Mouse (Mus musculus) limb, embryonic 15.5 days (tissue): Measurements from ENCODE around the gene Samd4b. TPM values are rescaled to one million over a fixed set of nuclear protein-coding genes. Genes with fewer than 3 reads are reported as not detected.

Experiments
- ATAC-seq: fragments of 200-750 bp; cut with Nextera tagmentation; 2 replicates; pipeline ENCODE4 v1.8.0; 2017; ENCODE audit warnings: low read depth, moderate TSS enrichment; ENCODE audit not compliant: insufficient number of reproducible peaks, low FRiP score, low TSS enrichment
- H3K27ac ChIP-seq: fragments of 300-500 bp; sonication (generic); 2 replicates; pipeline ENCODE4 v1.5.1; 2015; ENCODE audit warnings: moderate library complexity, mild to moderate bottlenecking, inconsistent platforms
- H3K27me3 ChIP-seq: fragments of 300-500 bp; sonication (generic); 2 replicates; pipeline ENCODE4 v1.6.1; 2015; ENCODE audit warnings: inconsistent platforms
- H3K36me3 ChIP-seq: fragments of 300-500 bp; sonication (generic); 2 replicates; pipeline ENCODE4 v1.6.1; 2015; ENCODE audit warnings: inconsistent platforms
- H3K4me1 ChIP-seq: fragments of 300-500 bp; sonication (generic); 2 replicates; pipeline ENCODE4 v1.6.1; 2015; ENCODE audit warnings: inconsistent platforms
- H3K4me2 ChIP-seq: fragments of 300-500 bp; sonication (generic); 2 replicates; pipeline ENCODE4 v1.6.1; 2015; ENCODE audit warnings: mild to moderate bottlenecking, inconsistent platforms
- H3K4me3 ChIP-seq: fragments of 300-500 bp; sonication (generic); 2 replicates; pipeline ENCODE4 v1.5.1; 2015; ENCODE audit warnings: mild to moderate bottlenecking, inconsistent platforms
- H3K9ac ChIP-seq: fragments of 300-500 bp; sonication (generic); 2 replicates; pipeline ENCODE4 v1.6.1; 2015; ENCODE audit warnings: inconsistent platforms
- H3K9me3 ChIP-seq: fragments of 300-500 bp; sonication (generic); 2 replicates; pipeline ENCODE4 v1.6.1; 2016; ENCODE audit warnings: inconsistent platforms
- WGBS: fragments of 180-500 bp; shearing (Covaris S2); methylation state at CpG from one replicate; pipeline ENCODE4 v1.1.7; 2015; 5-methylcytosine and 5-hydroxymethylcytosine counted together
- polyA plus RNA-seq: library from polyadenylated mRNA; unstranded; fragments of >200 nt; fragmentation: Nextera tagmentation; extraction: Ambion mirVana; gene quantifications from 2 replicates; pipeline ENCODE4 v1.2.1, GENCODE M21; 2015

The Samd4b gene
- polyA plus RNA-seq, 1 experiment from 2014 or later, result 28.3 TPM

DNA sequence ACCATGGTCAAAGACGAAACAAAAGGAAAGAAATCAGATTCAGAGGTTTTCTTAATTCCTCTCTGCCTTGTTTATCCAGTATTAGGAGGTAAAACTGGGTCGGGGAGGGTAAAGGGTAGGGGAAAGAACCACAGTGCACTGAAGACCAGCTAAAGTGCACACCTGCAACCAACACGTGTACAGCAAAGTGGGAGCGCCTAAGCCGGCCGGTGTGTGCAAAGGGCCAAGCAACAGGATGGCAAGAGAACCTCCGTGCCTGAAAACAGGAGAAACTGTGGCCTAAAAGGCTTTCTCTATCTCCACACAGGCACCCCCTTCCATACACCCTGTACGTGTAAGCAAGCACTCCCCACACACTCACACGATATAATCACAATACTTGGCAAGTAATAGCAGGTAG, 212.7 kb downstream of the Samd4b start:
- H3K9ac ChIP-seq, result no peak overlapping the region
- WGBS, result 91% methylated on average over 9 of the region's 9 CpGs
- ATAC-seq, result no peak
- H3K9me3 ChIP-seq, result no peaks in the 10 kb centered on the region
- no peak overlapping the region for H3K4me3 ChIP-seq
- peaks cover 42% of the 10 kb centered on the region for H3K4me1 ChIP-seq
- H3K4me2 ChIP-seq, result no peak overlapping the region
- peak overlapping the region; percentile 62; the same call in 1 of the 2 replicates for H3K27ac ChIP-seq
- H3K36me3 ChIP-seq, result peaks cover 43% of the 10 kb centered on the region
- no peaks in the 10 kb centered on the region for H3K27me3 ChIP-seq

DNA sequence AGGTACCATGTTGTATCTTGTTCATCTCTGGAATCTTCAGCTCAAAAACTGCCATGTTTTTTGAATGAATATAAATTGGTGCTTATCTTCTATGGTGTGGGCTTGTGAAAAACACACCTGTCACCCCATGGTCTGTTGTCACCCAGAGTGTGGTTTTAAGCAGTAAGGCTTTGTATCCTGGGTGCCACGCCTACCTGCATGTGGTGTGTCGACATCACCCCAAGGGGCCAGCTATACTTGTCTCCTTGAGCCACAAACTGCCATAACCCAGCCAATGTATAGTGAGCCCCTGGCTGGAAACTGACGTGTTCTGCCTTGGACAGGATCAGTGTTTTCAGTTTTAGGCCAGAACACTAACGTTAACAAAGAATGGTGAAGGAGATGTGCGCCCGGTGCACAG, 213.8 kb downstream of the Samd4b start:
- H3K4me3 ChIP-seq, result no peak overlapping the region
- no peak overlapping the region for H3K27ac ChIP-seq
- H3K9me3 ChIP-seq, result no peaks in the 10 kb centered on the region
- peaks cover 52% of the 10 kb centered on the region for H3K4me1 ChIP-seq
- peaks cover 33% of the 10 kb centered on the region for H3K36me3 ChIP-seq
- no peak overlapping the region for H3K4me2 ChIP-seq
- ATAC-seq, result no peak
- H3K9ac ChIP-seq, result no peak overlapping the region
- WGBS, result 73% methylated on average over 6 of the region's 6 CpGs
- no peaks in the 10 kb centered on the region for H3K27me3 ChIP-seq

DNA sequence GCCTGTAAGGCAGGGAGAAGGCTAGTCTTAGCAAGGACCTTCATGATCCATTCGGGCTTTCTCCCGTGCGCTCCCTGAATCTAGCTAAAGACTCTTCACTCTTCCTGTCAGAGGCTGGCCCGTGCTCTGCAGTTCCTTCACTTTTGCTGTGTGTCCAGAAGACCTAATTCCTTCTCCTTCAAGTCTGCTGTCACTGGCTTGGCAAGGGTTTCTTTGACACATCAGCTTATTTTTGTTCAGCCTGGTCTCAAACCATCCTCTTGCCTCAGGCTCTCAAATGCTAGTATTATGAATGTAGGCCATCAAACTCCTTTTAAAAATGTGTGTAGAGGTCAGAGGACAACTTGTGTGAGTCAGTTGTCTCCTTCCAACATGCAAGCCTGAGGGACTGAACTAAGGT, 214.3 kb downstream of the Samd4b start:
- no peak overlapping the region for H3K9ac ChIP-seq
- peaks cover 28% of the 10 kb centered on the region for H3K36me3 ChIP-seq
- 84% methylated on average over 4 of the region's 4 CpGs for WGBS
- peak overlapping the region; percentile 99 for H3K27ac ChIP-seq
- no peak for ATAC-seq
- H3K27me3 ChIP-seq, result no peaks in the 10 kb centered on the region
- H3K4me3 ChIP-seq, result no peak overlapping the region
- H3K9me3 ChIP-seq, result no peaks in the 10 kb centered on the region
- H3K4me2 ChIP-seq, result no peak overlapping the region
- H3K4me1 ChIP-seq, result peaks cover 53% of the 10 kb centered on the region

DNA sequence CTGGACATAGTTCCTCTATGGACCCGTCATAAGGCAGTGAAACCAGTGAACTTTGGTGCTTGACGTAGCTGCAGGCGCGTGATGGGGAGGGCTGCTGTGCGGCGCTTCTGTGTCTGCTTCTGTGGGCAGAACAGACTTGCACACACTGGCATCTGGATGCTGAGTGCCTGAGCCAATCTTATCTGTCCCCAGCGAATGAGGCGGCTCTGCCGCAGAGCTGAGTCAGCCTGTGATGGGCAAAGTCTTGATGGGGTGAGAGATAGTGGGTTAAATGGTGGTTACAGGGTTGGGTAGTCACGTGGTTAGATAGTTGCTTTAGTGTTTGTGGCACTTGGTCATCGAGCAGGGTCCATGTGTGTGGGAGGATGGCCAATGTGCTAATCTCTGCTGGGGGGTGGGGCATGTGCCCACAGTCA, 215.0 kb downstream of the Samd4b start:
- H3K27me3 ChIP-seq, result no peaks in the 10 kb centered on the region
- H3K36me3 ChIP-seq, result peaks cover 22% of the 10 kb centered on the region
- peaks cover 58% of the 10 kb centered on the region for H3K4me1 ChIP-seq
- H3K9ac ChIP-seq, result no peak overlapping the region
- WGBS, result 64% methylated on average over 11 of the region's 11 CpGs
- no peaks in the 10 kb centered on the region for H3K9me3 ChIP-seq
- H3K4me3 ChIP-seq, result no peak overlapping the region
- peak overlapping the region; percentile 66; the same call in 1 of the 2 replicates for H3K4me2 ChIP-seq
- no peak for ATAC-seq
- peak overlapping the region; percentile 99 for H3K27ac ChIP-seq

DNA sequence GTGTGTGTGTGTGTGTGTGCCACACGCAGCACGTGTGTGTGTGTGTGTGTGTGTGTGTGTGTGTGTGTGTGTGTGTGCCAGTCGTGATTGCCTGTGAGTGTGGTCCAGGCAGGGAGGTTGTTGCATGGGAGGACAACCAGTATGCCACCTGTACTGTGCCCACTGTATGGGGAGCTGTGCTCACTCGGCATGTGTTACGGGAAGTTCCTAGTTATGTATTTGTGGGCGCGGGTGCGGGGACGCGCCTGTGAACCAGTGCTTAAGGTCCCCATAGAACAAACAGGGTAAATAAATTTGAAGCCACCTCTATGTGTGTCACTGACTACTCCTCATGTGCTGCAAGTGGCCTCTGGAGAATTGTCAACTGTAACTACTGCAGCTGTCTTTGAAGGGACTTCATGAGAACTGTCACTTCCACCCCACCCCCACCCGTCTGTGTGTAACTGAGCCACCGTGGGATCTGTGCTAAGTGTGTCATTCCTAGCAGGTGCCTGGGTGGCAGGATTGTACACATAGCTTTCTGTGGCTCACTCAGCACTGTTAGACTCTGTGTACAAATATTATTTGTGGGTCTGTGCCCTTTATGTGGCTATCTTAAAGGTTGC, 215.5 kb downstream of the Samd4b start:
- peaks cover 63% of the 10 kb centered on the region for H3K4me1 ChIP-seq
- no peak for ATAC-seq
- no peaks in the 10 kb centered on the region for H3K9me3 ChIP-seq
- peak overlapping the region; percentile 99 for H3K27ac ChIP-seq
- H3K4me3 ChIP-seq, result peak overlapping the region; percentile 36
- no peaks in the 10 kb centered on the region for H3K27me3 ChIP-seq
- peak overlapping the region; percentile 66 for H3K4me2 ChIP-seq
- peaks cover 22% of the 10 kb centered on the region for H3K36me3 ChIP-seq
- 41% methylated on average over 9 of the region's 12 CpGs for WGBS
- 0 out of 2 replicates have a peak overlapping the region, but pooled peaks have one; percentile 7 for H3K9ac ChIP-seq

DNA sequence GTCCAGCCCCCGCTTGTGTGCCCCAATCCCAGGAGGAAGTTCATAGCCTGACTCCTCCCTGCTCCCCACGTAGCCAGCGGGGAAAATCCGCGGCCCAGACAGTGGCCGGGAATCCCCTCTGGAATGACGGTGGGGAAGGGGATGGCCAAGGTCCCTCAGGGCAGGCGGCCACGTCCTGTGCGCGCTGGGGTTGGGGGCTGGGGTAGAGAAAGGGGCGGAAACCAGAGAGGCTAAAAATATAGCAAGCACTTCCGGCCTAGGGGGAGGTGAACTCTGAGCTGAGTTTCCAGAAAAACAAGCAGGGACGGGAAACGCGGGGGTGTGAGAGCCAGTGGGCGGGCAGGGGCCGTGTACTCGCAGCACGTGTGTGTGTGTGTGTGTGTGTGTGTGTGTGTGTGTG, 216.0 kb downstream of the Samd4b start:
- Histone ChIP-seq H3K36me3 (peaks cover 20% of the 10 kb centered on the region), H3K27me3 (no peaks in the 10 kb centered on the region)

DNA sequence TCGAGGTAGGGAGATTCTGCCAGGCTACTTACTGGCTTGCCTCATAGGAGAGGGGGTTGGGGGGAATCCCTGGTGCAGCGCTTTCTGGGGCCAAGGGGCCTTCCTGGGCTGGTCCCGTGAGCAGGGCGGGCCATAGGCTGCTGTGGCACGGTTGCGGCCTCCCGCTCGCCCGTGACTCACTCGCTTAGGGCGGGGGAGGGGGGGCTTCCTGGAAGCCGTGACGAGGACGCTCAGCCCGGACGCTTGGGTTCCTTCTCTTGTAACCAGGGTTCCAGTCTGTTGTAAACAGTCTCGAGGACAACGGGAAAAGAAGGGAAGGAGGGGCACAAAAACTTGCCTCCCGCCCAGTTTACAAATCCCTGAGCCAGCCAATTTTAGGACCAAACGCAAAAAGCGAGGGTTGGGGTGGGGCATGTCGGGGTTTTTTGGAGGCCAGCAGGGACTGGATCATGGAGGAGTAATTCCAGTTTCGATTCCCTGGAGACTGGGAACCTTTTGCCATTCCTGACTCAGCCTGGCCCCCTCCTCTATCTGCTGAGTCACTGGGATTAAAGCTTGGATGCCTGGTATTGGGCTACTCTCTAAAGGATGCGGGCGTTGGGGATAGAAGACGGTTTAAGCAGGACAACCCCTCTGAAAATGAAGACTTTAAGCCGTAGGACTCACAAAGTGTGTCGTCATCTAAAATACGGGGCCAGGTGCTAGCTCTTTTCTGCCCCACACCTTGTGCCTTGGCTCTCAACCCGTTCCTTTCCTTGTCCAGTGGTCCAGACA, 216.7 kb downstream of the Samd4b start:
- peaks cover 71% of the 10 kb centered on the region for H3K4me1 ChIP-seq
- no peaks in the 10 kb centered on the region for H3K9me3 ChIP-seq
- peak overlapping the region; percentile 99 for H3K27ac ChIP-seq
- ATAC-seq, result peak; percentile 52
- peak overlapping the region; percentile 66 for H3K4me2 ChIP-seq
- peaks cover 18% of the 10 kb centered on the region for H3K36me3 ChIP-seq
- H3K27me3 ChIP-seq, result no peaks in the 10 kb centered on the region
- 2% methylated on average over 30 of the region's 30 CpGs for WGBS
- peak overlapping the region; percentile 37 for H3K9ac ChIP-seq
- H3K4me3 ChIP-seq, result peak overlapping the region; percentile 36

More for the DNA sequence above, 216.0 kb downstream of the Samd4b start:
- peak; percentile 49; the same call in 1 of the 2 replicates for ATAC-seq
- peak overlapping the region; percentile 99 for H3K27ac ChIP-seq
- peak overlapping the region; percentile 66 for H3K4me2 ChIP-seq
- no peaks in the 10 kb centered on the region for H3K9me3 ChIP-seq
- 1% methylated on average over 20 of the region's 20 CpGs for WGBS
- peak overlapping the region; percentile 37 for H3K9ac ChIP-seq
- H3K4me1 ChIP-seq, result peaks cover 68% of the 10 kb centered on the region
- H3K4me3 ChIP-seq, result peak overlapping the region; percentile 36

DNA sequence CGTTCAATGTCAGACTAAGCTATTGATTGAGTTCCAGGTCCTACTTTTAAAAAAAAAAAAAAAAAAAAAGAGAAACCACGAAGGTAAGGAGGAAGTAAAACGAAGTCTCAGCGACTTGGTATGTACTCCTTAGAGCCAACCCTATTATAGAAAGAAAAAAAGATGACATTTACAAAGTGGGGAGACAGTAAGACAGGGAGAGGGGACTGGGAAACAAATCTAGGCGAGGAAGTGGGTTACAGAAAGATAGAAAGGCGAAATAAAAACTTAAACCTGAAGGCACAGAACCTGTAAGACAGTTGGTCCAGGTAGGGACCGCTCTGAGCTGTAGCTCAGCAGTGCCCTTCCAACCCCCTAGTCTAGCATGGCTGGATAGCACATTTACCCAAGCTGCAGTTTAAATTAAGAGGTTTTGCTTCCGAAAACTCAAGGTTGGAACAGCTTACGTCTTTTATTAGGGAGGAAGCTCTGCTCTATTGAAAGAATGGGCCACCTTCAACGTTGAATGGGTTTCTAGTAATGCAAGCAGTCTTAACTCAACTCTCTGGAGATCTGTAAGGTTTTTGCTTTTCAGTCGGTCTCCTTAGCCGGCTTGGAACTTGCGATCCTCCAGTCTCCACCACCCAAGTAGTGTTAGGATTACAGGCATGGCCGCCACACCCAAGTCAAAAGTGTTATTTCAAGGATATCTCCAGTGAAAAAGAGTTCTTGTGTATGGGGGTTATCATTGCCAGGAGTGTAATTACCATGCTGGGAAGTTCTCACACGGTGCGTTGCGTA, 217.5 kb downstream of the Samd4b start, which contains the start of gene Zfp36:
Gene Zfp36, minus strand, starts transcription at position 17 of the 780 bp plus-strand sequence.
- Histone ChIP-seq H3K4me1 (peaks cover 72% of the 10 kb centered on the region), H3K9me3 (no peaks in the 10 kb centered on the region), H3K27me3 (no peaks in the 10 kb centered on the region), H3K4me3 (peak within 1 kb of the TSS; percentile 71), H3K27ac (peak within 1 kb of the TSS; percentile 99), H3K4me2 (peak within 1 kb of the TSS; percentile 82), H3K36me3 (peaks cover 11% of the 10 kb centered on the region; the same call in 1 of the 2 replicates), H3K9ac (peak within 1 kb of the TSS; percentile 82; the same call in 1 of the 2 replicates)
- WGBS, result 39% methylated on average over 17 of the region's 17 CpGs
- no peak for ATAC-seq

DNA sequence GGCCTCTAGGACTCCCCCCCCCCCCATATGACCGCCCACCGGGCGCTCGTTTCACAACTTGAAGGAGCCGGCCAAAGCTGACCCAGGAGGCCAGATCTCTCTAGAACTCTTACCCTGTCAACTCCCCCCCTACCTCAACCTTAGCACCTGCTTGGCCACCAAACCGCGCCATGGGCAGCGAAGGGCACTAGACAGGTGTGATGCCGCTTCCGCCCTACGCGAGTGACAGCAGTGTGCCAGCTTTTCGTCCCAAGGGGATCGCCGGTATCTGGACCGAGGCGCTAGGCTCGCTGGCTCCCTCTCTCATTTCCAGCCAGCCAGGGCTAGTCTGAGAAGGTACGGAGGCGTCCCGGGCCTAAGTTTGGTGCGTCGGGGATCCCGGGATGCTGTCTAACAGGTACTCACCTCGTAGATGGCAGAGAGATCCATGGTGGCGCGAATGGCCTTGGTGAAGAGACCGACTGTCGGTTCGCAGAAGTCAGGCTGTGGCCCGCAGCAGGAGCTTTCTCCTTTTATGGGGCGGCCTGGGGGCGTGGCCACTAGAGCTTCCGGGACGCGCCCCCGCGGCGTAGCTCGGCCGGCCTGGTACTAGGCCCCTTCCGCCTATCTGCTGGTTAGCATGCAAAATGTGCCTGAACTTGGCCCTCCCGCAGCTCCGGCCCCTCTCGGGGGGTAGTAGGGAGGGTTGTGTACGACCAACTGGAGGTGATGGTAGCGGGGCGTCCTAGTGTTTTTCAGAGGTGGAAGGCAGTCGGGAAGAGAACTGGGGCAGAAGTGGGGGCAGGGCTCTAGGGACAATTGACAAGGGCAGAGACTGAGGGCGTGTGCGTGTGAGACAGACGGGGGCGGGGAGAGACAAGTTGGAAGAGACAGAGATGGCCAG, 218.9 kb downstream of the Samd4b start:
- Histone ChIP-seq H3K27ac (peak overlapping the region; percentile 99), H3K9ac (peak overlapping the region; percentile 82), H3K4me2 (peak overlapping the region; percentile 82), H3K9me3 (no peaks in the 10 kb centered on the region), H3K36me3 (peaks cover 9% of the 10 kb centered on the region; the same call in 1 of the 2 replicates), H3K27me3 (no peaks in the 10 kb centered on the region), H3K4me1 (peaks cover 84% of the 10 kb centered on the region), H3K4me3 (peak overlapping the region; percentile 71)
- peak; percentile 13; the same call in 1 of the 2 replicates for ATAC-seq
- WGBS, result 1% methylated on average over 53 of the region's 53 CpGs

DNA sequence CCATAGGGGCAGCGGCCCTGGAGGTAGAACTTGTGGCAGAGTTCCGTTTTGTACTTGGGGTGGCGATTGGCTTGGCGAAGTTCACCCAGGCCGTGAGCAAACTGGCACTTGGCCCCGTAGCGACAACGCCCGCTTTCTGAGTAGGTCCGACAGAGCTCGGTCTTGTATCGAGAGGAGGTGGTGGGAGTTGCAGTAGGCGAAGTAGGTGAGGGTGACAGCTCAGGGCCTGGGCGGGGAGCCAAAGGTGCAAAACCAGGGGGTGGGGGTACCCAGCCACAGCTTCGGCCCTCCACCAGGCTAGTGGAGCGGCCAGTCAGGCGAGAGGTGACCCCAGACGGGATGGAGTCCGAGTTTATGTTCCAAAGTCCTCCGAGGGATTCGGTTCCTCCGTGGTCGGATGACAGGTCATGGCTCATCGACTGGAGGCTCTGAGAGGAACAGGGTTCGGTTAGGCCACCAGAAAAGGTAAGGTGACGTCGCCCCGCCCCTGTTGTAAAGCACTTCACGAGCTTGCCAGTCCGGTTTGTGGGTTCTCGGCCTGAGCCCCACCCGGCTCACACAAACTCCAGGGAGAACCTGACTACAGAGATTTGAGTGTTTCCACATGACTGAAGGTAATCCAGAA, 219.8 kb downstream of the Samd4b start:
- Histone ChIP-seq H3K27ac (peak overlapping the region; percentile 99), H3K9me3 (no peaks in the 10 kb centered on the region), H3K4me3 (peak overlapping the region; percentile 71), H3K9ac (peak overlapping the region; percentile 82), H3K4me2 (peak overlapping the region; percentile 82), H3K27me3 (no peaks in the 10 kb centered on the region), H3K36me3 (peaks cover 9% of the 10 kb centered on the region; the same call in 1 of the 2 replicates), H3K4me1 (peaks cover 84% of the 10 kb centered on the region)
- no peak for ATAC-seq
- WGBS, result 24% methylated on average over 32 of the region's 32 CpGs
